Mouse (Mus musculus): ENCODE measurements at regions not wholly inside any gene's neighbourhood (a gene's known extent, or its start where the extent isn't known, plus 50 kb on each side); places are given as distances from the start of the nearest gene placed in this dataset.

- TF ChIP-seq CTCF (IDR thresholded peaks at IDR 0.05) (no peak), POLR2A (IDR thresholded peaks at IDR 0.05; ENCODE audit: insufficient read depth, low read depth, low read length) (no peak)
Observed at GRCm38 (mm10) chr13:54304251-54304650, 66.9 kb upstream of the Cplx2 start.
